Mouse (Mus musculus) granulocyte monocyte progenitor cell, adult 5-6 weeks (primary cell): ENCODE measurements around the gene Eno2. TPM values are rescaled to one million over a fixed set of nuclear protein-coding genes. Genes with fewer than 3 reads are reported as not detected.
A peak's percentile ranks its signal among the peaks of the same experiment; 100 is the strongest.

Source experiments
- ATAC-seq: replicated peaks from 2 replicates; pipeline ENCODE4 v1.8.0; 2016; ENCODE audit warnings: mild to moderate bottlenecking, moderate TSS enrichment, inconsistent platforms; ENCODE audit not compliant: poor library complexity, severe bottlenecking
- total RNA-seq, 2 experiments: library from RNA; stranded (forward) in 1 of 2; stranded (reverse) in 1 of 2; fragments of 200-712, 200-1000 nt in 1 of 2; fragments of >200 nt in 1 of 2; fragmentation: Nextera tagmentation in 1 of 2; gene quantifications; 2 replicates each; pipeline ENCODE4 v1.2.3; 2014 to 2017

The Eno2 gene
- total RNA-seq, 2 experiments from 2014 or later: not detected

- no peak for ATAC-seq
Measured at GRCm38 (mm10) chr6:124742839-124743514, 26.5 kb downstream of the Eno2 start.

DNA sequence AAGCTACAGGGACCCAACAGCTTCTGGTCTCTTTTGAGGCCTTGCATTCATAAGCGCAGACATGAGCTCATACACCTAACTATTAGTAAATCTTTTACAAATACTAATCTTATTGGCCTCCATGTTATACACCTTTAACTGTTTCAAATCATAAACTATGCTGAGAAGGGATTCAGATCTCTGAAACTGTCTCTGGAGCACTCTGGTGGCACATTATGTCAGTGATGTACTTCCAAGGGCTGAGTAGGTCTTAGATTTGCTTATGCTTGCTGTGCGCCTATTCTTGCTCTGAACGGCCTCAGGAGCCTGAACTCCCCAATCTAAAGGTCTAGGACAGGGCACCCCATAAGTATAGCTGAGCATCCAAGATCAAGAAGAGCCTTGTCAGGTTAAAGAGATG lies 27.6 kb downstream of the Eno2 start:
- ATAC-seq: no peak

DNA sequence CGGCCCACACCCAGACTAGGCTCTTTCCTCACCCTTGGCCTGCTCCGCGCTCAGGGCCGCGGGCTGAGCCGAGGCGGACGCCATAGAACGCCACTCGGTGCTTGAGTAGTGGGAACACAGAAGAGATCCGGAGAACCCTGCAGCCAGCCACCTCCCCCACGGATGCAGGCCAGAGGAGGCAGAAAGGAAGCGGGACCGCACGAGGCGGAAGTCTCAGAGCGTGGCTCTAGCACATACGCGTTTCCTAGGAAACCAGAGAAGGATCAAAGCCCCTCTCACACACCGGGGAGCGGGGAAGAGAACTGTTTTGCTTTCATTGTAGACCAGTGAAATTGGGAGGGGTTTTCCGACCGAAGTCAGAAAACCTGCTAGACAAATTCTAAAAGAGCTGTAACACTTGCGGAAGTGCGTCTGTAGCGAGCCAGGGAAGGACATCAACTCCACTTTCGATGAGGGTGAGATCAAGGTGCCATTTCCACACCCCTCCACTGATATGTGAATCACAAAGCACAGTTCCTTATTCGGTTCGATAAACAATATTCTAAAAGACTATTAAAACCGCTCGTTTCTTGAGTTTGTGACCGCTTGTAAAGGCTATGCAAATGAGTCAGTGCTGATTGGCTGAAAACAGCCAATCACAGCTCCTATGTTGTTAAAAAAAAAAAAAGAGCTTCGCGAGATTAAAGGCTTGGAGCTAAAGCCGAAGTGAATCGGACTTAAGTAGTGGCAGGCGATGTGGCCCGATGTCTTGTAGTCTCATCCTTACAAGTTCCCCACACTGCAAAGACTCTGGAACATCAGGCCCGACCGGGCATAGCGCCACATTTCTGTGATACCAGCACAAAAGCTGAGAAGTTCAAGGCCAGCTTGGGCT lies 28.3 kb downstream of the Eno2 start, which contains the start of gene Grcc10:
TSS of gene Grcc10 (minus strand) at position 487 of the 874 bp plus-strand sequence.
- peak; percentile 58 for ATAC-seq

GRCm38 (mm10) chr6:124740211-124740887 lies 29.1 kb downstream of the Eno2 start:
- no peak; the same call in none of the 2 replicates for ATAC-seq

DNA sequence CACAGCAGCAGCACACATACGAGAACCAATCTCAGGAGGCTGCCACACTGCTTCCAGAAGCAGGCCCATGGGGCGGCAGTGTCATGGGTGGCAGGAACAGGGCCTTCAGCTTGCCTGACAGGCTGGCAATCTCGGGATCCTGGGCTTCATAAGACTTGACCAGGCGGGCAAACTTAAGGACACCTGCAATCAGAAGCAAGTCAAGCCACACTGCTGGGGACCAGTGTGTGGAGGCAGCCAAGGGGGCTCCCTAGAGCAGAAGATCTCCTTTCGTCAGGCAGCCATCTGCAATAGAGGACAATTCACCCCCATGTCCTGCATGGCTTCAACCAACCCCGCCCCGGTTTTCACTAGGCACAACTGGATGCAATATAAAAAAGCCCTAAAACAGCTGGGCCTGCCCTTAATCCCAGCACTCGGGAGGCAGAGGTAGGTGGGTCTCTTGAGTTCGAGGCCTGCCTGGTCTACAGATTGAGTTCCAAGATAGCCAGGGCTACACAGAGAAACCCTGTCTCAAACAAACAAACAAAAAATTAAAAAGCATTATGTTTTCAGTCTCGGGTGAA lies 30.2 kb downstream of the Eno2 start:
- no peak for ATAC-seq

DNA sequence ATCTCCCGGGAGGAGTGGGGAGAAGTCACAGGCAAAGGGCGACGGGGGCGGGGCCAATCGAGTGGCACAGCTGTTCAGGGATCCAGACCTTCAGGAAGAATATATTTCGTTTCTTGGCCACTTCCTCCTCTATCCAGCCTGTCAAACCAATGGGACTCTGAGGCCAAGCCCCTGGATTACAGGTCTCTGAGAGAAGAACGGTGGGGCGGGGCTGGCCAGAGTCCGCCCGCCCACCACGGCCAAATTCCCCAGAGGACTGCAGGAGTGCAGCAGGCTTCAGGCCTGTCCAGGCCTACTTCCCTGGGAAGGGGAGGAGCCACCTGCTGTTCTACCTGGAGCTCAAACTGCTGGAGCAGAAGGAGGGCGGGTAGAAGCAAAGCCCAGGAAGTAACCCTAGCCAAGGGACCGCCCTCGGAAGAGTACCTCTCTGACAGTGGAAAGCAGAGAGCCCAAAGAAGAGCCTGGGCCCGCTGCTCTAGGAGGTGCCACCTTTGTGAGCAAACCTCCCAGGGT lies 30.9 kb downstream of the Eno2 start, which contains the start of gene Ptpn6:
TSS of gene Ptpn6 (minus strand) at position 204 of the 513 bp plus-strand sequence.
- peak; percentile 49 for ATAC-seq

GRCm38 (mm10) chr6:124737040-124737439 lies 32.4 kb downstream of the Eno2 start:
- no peak for ATAC-seq

DNA sequence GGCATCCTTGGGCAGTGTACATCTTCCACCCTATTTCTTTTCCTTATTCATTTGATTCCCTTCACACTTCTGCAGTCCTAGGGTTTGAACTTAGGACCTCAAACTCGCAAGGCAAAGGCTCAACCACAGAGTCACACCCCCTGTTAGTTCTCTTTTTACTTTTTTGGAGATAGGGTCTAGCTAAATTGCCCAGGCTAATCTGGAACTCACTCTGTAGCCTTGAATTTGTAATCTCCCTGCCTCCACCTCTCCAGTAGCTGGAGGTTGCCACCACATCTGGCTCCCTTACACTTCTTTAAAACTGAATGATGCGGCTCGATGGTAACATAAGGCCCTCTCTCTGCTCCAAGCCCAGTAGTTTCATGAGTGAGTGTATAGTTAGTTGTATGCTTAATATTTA lies 35.1 kb downstream of the Eno2 start:
- ATAC-seq: no peak

DNA sequence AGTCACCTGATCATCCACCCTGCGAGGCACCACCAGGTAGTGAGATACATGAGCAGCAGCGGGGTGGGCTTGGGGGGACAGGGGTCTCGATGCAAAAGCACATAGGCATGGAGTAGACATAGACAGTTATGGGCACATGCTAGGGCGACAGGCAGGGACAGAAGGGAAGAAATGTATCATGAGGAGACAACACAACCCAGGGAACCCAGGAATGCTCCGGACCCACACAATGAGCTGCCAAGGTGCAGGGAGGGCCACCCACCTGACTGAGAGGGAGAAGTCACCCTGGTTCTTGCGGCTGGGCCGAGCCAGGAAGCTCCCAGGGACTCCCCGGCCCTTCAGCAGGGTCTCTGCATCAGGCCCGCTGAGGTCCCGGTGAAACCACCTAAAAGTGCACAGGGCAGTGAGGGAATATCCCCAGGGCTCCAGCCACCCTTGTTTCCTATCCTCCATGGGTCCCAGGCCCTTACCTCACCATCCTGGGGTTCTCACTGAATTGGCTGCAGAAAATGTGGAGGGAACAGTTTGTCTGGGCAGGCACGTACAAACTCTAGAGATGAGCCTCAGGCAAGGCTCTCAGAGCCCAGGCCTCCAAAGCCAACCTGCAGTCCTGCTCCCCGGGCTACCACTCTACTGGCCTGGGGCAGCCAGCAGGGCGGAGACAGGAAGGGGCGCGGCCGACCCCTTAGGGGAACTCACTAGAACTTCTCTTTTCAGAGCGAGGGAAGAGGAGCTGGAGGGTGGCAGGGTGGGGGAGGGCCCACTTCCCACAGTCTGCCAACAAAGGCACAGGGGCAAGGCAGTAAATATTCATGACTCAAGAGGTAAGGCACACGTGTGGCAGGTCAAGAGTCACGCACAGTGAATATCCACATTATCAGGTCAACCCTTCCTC lies 36.8 kb downstream of the Eno2 start:
- ATAC-seq: peak; percentile 83

DNA sequence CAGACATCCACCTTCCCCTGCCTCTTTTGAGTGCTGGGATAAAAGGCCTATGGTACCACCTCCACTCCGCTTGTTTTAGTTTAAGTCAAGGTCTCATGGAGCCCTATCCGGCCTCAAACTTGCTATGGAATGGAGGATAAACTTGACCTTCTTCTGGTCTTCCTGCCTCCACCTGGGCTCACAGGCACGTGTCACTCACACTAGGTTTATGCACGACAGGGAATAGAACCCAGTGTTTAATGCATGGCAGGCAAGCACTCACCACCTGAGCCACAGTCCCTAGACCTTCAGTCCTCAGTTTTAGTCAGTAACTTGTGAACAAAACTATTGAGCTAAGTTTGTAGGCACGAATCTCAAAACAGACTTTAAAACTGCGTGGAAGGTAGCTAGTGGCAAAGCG lies 38.4 kb downstream of the Eno2 start:
- no peak for ATAC-seq

DNA sequence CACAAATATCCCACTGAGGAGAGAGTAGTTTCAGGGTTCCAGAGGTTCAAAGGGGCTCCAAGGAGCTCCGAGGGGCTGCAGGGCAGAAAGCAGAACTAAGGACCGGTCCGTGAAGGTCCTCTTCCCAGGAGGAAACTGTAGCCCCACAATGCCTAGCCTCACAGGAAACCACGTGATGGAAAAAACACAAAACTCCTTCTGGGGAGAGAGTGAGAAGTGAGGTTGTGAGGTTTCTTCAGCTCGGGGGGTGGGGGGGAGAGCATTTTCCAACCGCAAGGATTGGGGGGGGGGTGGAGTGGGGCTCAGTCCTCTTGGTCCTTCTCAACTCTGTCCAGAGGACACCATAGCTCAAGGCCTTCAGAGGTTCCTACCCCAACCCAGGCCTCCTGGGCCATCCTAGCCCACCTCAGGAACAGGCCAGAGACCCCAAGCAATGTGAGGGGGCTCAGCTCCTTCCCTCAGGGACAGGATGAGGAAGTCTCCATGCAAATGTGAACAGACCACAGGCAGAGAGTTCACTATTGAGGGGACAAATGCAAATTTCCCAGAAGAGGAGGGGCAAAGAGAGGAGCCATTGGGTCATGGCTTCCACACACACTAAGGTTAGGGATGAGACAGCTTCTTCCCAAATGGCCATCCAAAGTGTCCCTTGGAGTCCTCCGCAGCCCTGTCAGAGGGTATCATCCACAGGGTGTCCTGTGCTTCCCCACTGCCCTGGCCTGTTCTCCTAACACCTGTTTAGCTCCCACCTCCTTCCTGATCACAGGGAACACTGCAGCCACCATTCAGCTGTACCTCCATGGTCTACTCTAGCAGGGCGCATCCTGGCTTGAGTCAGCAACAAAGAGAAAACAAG lies 39.4 kb downstream of the Eno2 start:
- ATAC-seq: peak; percentile 63

DNA sequence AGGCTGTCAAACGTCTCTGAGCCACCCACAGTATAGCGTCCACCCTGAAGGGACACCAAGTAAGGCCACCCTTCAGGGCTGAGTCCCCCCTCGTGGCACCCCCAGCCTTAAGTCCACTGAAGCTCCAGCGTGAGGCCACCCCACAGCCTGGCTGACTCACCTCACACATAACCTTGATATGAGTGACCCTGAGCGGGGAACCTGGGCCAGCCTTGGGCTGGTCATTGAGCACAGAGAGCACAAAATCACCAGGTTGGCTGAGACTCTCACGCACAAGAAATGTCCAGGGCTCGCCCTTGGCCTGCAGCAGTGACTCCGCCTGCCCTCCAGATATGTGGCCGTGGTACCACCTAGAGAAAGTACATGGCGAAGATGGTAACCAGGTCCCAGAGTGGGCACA lies 40.9 kb downstream of the Eno2 start:
- no peak for ATAC-seq

GRCm38 (mm10) chr6:124724472-124724871 lies 45.0 kb downstream of the Eno2 start:
- ATAC-seq: no peak

GRCm38 (mm10) chr6:124723541-124723940 lies 45.9 kb downstream of the Eno2 start:
- peak; percentile 75 for ATAC-seq

GRCm38 (mm10) chr6:124722876-124723473 lies 46.5 kb downstream of the Eno2 start:
- no peak; the same call in 1 of the 2 replicates for ATAC-seq

GRCm38 (mm10) chr6:124720904-124721303 lies 48.6 kb downstream of the Eno2 start:
- peak; percentile 67 for ATAC-seq

DNA sequence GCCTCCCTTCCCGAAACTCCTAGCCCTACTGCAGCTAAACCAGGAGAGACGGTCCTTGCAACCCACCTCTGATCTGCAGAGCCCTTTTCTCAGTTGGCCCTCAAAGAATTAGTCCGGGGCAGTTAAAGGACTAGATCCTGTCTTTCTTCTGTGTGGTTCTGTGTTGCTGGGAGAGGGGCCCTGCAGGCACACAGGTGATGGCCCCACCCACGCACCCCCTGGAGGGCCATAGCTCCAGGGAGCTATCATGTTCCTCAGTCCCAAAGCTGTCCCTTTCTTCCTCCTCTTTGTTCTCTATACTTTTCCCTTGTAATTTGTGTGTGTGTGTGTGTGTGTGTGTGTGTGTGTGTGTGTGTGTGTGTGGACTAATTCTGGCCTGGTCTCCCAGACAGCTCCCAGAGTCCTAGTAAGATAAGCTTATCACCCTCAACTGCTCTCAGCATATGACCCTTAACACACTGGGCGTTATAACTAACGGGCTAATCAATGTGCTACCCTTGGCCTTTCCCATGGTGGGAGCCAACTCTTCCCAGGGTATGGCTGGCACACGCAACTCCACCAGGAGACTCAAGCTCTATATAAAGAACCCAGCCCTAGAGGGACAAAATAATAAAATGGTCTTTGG lies 50.0 kb downstream of the Eno2 start:
- no peak for ATAC-seq

GRCm38 (mm10) chr6:124718703-124719102 lies 50.8 kb downstream of the Eno2 start:
- ATAC-seq: no peak
